Mouse (Mus musculus) testis, adult 2 months (tissue): ENCODE results near the gene Pigc.

ENCODE experiments used
- CTCF ChIP-seq: fragments of 200-500 bp; IDR thresholded peaks from 2 replicates; pipeline ENCODE4 v1.5.1; 2012; ENCODE audit warnings: low read depth, mild to moderate bottlenecking, inconsistent platforms, low read length, moderate library complexity; ENCODE audit not compliant: control insufficient read depth, insufficient read depth, insufficient replicate concordance
- POLR2A ChIP-seq: fragments of 200-500 bp; IDR thresholded peaks from 2 replicates; pipeline ENCODE4 v1.6.1; 2012; ENCODE audit warnings: low read depth, mild to moderate bottlenecking, inconsistent platforms, low read length, moderate library complexity; ENCODE audit not compliant: control insufficient read depth

DNA sequence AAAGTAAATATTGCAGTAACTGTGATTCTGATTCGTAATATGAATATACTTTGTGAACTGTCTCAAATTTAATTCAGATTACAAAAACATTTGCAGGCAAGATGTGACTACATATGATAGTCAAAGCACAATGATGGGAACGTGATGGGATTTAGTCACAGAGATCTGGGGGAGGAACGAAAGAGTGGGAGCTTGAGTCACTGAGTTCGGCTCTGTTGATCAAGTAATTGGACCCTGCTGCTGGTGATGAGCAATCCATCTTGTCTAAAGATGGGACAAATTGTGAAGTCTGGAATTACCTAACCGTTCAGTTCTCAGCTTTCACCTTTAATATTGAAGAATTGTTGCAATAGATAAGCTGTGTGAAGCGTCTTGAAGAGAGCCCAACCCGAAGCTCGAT is 3.2 kb downstream of the Pigc start:
- TF ChIP-seq CTCF (no peak), POLR2A (no peak)
